Mouse (Mus musculus) R1 (cell line): ENCODE data around the gene Ifi206.

Source experiments
- DNase-seq: peaks from one replicate; pipeline ENCODE4 v3.0.0-alpha.2; 2018; ENCODE audit warnings: low read depth, low spot score

Ifi206 gene

DNA sequence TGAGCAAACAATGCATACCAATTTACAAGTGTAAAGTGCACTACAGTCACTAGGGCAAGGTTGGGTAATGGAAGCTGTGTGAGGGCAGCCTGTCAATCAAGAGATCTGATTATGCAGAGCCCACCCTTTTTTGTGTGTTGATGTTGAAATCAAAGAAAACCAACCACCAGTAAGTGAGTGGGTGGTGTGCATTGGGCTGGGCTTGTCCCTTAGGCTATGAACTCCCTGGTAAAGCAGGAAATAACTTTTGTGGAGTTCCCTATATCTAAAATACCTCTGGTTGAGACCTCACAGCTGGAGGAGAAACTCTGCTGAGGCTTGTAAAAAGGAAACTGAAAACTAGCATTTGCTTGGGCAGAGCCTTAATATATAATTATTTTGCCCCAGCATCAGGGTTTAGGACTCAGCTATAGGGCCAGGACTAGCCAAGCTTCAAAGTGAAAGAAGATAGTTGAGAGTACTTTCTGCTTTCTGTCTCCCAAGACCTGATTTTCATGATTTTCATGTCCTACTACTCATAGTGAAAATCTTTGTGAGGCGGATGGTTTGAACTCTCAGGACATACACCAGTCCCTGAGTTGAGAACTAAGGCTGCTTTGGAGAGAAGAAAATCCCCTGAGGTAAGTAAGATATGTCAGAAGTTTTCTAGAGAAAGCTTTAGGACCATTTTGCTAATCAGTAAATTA is 71.8 kb downstream of the Ifi206 start:
- peak; percentile 27 for DNase-seq

DNA sequence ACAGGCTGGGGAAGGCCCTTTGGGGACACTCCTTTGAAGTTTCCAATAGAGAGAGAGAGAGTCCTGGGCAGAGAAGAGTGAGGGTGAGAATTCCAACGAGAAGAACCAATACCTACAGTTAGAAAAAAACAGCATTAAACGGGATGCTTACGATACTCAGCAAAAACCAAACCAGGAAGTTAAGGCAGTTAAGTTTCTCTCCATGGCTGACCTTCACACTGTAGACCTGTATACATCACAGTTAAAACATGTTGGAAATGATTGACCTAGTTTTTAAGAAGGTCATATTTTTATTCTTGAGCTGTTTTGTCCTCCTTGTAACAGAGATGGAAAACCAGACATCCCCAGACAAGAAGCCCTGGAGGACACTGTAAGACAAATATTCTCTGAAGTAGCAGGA is 72.3 kb downstream of the Ifi206 start:
- DNase-seq: no peak
